In the genomic region with DNA sequence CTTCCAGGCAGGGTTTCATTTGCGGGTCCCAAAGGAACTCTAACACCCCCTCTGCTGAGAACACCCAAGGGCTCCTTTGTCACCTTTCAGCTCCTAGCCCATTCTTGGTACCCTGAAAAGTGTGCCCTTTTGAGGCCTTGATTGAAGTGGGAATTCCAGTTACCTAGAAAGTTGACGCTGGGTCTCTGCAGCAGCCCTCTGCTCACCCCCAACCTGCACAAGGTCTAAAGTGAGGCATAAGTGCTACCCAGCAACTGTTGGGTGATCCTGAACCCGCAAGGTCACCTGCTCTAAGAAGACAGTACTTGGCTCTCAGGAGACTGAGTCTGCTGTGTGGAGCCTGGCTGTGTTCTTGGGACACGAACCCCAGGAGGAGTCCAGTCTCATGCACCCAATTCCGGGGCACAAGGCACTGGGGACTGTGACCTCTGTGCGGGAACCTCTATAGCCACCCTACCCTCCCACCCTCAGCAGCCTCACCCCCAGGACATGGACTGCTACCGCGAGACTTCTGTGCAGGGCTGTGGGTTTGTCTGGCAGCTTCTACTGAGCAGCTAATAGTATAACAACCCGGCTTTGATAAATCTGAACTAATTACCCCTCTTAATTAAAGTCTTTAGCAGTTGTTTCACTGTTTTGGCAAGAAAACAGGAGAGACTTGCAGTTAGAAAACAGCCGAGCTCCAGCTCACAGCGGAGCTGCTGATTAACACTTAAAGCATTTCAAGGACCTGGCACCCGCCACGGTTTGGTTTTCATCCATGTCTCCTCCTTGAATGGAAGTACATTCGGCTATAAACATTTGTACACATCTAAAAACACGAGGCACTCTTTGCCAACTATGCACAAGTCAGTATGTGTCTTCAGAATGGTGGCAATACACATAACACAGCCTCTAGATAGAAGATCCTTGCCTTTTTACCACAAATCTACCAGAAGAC, we compare ENCODE assay signal across 13 mouse cellular contexts. TPM values are rescaled to one million over a fixed set of nuclear protein-coding genes. Genes with fewer than 3 reads are reported as not detected.
DNase-seq lines count a peak whose midpoint lies in the region; ATAC-seq lines count a peak whose summit lies in the region.
"Had no signal": no experiment of that assay in that cellular context is flagged by ENCODE, and none has a peak within 500 bp of the region (broad histone marks: within the 10 kb centered on the region; RNA-seq: fewer than 3 reads in every experiment).

No protein-coding gene starts in this region.

- 0 out of 2 replicates have a peak, but pooled peaks have one; percentile 52 for ATAC-seq in embryonic facial prominence, embryonic 15.5 days (ENCODE audit: insufficient number of reproducible peaks, low FRiP score, low TSS enrichment, low read depth)
- peak; percentile 45; the same call in 1 of the 2 replicates for ATAC-seq in limb, embryonic 11.5 days (ENCODE audit: insufficient number of reproducible peaks, low FRiP score, low TSS enrichment, low read depth)
- ATAC-seq: intestine, embryonic 16.5 days had no signal

- peak; percentile 67 for DNase-seq in adrenal gland, adult 2 months
- no peak for DNase-seq in adrenal gland, postnatal 14 days
- peak; percentile 9 to 12 for DNase-seq in left cerebral cortex, postnatal 25 days (ENCODE audit: low spot score in 2 of 2)
- DNase-seq in left cerebral cortex, adult 9 months (ENCODE audit: low spot score in 2 of 2): no peak
- DNase-seq in limb, embryonic 11.5 days (ENCODE audit: low spot score): peak; percentile 49
- DNase-seq in left cerebral cortex, adult 18-20 months (ENCODE audit: low spot score in 2 of 2): no peak
- DNase-seq in left cerebral cortex, postnatal 36 days (ENCODE audit: low spot score in 2 of 2): no peak

- H3K4me3 ChIP-seq in embryonic facial prominence, embryonic 15.5 days (replicated peaks): no peak overlapping the region
- no peak overlapping the region for H3K4me3 ChIP-seq in limb, embryonic 11.5 days (ENCODE audit: low read depth, low read length)
- H3K4me3 ChIP-seq: layer of hippocampus, adult 2 months; limb, embryonic 13.5 days had no signal

- no peaks in the 10 kb centered on the region for H3K36me3 ChIP-seq in embryonic facial prominence, embryonic 15.5 days
- H3K36me3 ChIP-seq in limb, embryonic 11.5 days (ENCODE audit: control insufficient read depth, insufficient read depth, low read length): no peaks in the 10 kb centered on the region
- H3K36me3 ChIP-seq: limb, embryonic 13.5 days had no signal

- no peak overlapping the region for H3K9ac ChIP-seq in embryonic facial prominence, embryonic 15.5 days
- no peak overlapping the region for H3K9ac ChIP-seq in limb, embryonic 11.5 days (ENCODE audit: low read length)
- H3K9ac ChIP-seq: limb, embryonic 13.5 days had no signal

- no peaks in the 10 kb centered on the region for H3K9me3 ChIP-seq in embryonic facial prominence, embryonic 15.5 days (replicated peaks)
- no peaks in the 10 kb centered on the region for H3K9me3 ChIP-seq in limb, embryonic 11.5 days (ENCODE audit: control insufficient read depth, low read length)
- H3K9me3 ChIP-seq: limb, embryonic 13.5 days had no signal

- WGBS in embryonic facial prominence, embryonic 15.5 days: 5% methylated on average over 15 of the region's 15 CpGs
- WGBS in limb, embryonic 11.5 days: 1% methylated on average over 15 of the region's 15 CpGs

- peaks cover 77% of the 10 kb centered on the region for H3K27me3 ChIP-seq in embryonic facial prominence, embryonic 15.5 days
- H3K27me3 ChIP-seq in limb, embryonic 11.5 days (ENCODE audit: control insufficient read depth, insufficient read depth, low read length): peaks cover 60% of the 10 kb centered on the region

- no peak overlapping the region for H3K4me2 ChIP-seq in embryonic facial prominence, embryonic 15.5 days (replicated peaks)
- no peak overlapping the region for H3K4me2 ChIP-seq in limb, embryonic 11.5 days (ENCODE audit: low read depth, severe bottlenecking)
- H3K4me2 ChIP-seq: limb, embryonic 13.5 days had no signal

- intact Hi-C loops in left cerebral cortex, postnatal 25 days (cut with DNase I): no loop called here
- intact Hi-C loops in left cerebral cortex, postnatal 36 days (cut with DNase I): loop anchor here (10.0 kb wide), 1 partner anchor 949 kb away; no protein-coding TSS in a partner anchor

- H3K27ac ChIP-seq in embryonic facial prominence, embryonic 15.5 days (replicated peaks): no peak overlapping the region
- H3K27ac ChIP-seq in limb, embryonic 11.5 days (replicated peaks; ENCODE audit: low read depth, low read length): no peak overlapping the region
- H3K27ac ChIP-seq: layer of hippocampus, adult 2 months; limb, embryonic 13.5 days had no signal

- peaks cover 19% of the 10 kb centered on the region for H3K4me1 ChIP-seq in embryonic facial prominence, embryonic 15.5 days
- peaks cover 7% of the 10 kb centered on the region; the same call in 1 of the 2 replicates for H3K4me1 ChIP-seq in limb, embryonic 11.5 days (ENCODE audit: control insufficient read depth, insufficient read depth, low read length)

RNA-seq across cellular contexts. Expression of gene Fezf1, which starts 4.1 kb away (rescaled TPM):
- not detected for total RNA-seq in adrenal gland, adult 2 months (2021)
- not detected in 2 replicates for polyA plus RNA-seq in adrenal gland, adult 2 months (2012; rRNA removed)
- not detected in 2 replicates for total RNA-seq in adrenal gland, postnatal 14 days (2021)
- under 1 TPM; 0.30 to 0.44 TPM for total RNA-seq in left cerebral cortex, postnatal 25 days (2021)
- polyA plus RNA-seq in embryonic facial prominence, embryonic 15.5 days (2015; fragmentation: Nextera tagmentation; extraction: Ambion mirVana): 8.2 and 8.8 TPM in 2 replicates
- polyA plus RNA-seq in limb, embryonic 11.5 days (2014; fragmentation: Nextera tagmentation; extraction: Ambion mirVana): not detected in 2 replicates
- total RNA-seq in left cerebral cortex, adult 18-20 months (2021): under 1 TPM in 1 of 2 experiments, not detected in 1; 0.14 TPM
- total RNA-seq in left cerebral cortex, postnatal 36 days (2021): under 1 TPM; 0.12 to 0.20 TPM
- total RNA-seq: layer of hippocampus, adult 2 months; neutrophil, adult 5-6 weeks had no signal
- polyA plus RNA-seq: heart, embryonic 14.5 days; intestine, embryonic 16.5 days; limb, embryonic 13.5 days had no signal

Comparison
In these comparisons a context has a peak if more than half of its experiments do, and no peak if none do; other contexts are left out.
1. DNase-seq: peak in adrenal gland, adult 2 months (single experiment), left cerebral cortex, postnatal 25 days (2 of 2) and limb, embryonic 11.5 days (single experiment); none in adrenal gland, postnatal 14 days (single experiment), left cerebral cortex, adult 9 months (0 of 2), left cerebral cortex, adult 18-20 months (0 of 2) and left cerebral cortex, postnatal 36 days (0 of 2).